Mouse (Mus musculus): ENCODE results near the gene Coro2a.

- TF ChIP-seq POLR2A (IDR thresholded peaks at IDR 0.05; ENCODE audit: borderline replicate concordance, extremely low read depth, low read depth, low read length) (no peak), CTCF (IDR thresholded peaks at IDR 0.05; ENCODE audit: insufficient read depth, low read length) (no peak)
Observed at GRCm38 (mm10) chr4:46555762-46556161, 46.2 kb downstream of the Coro2a start.

All from lung, adult 2 months (tissue).